Comparison of ENCODE assay signal across 8 mouse cellular contexts in genomic region chr12:104939372-104940026, GRCm38 (mm10).
DNase-seq lines count a peak whose midpoint lies in the region; ATAC-seq and TF ChIP-seq lines count a peak whose summit lies in the region.

No protein-coding gene starts in this region.

- no peaks in the 10 kb centered on the region for H3K27me3 ChIP-seq in hindbrain, postnatal 0 days (ENCODE audit: insufficient read depth, low read length)

- peak; percentile 98 for TF ChIP-seq CTCF in hindbrain, postnatal 0 days (IDR thresholded peaks at IDR 0.05; ENCODE audit: low read depth)

- ATAC-seq in activated CD4-positive, CD25-positive, alpha-beta regulatory T cell, adult 4 months, result peak; percentile 57
- ATAC-seq in hindbrain, postnatal 0 days, result peak; percentile 86

- no peaks in the 10 kb centered on the region for H3K36me3 ChIP-seq in hindbrain, postnatal 0 days (ENCODE audit: insufficient read depth, low read length)

- WGBS in hindbrain, postnatal 0 days, result 26% methylated on average over 13 of the region's 13 CpGs

- no peaks in the 10 kb centered on the region for H3K4me1 ChIP-seq in hindbrain, postnatal 0 days (ENCODE audit: insufficient read depth, low read length)

- H3K9ac ChIP-seq in hindbrain, postnatal 0 days (replicated peaks; ENCODE audit: low read length), result no peak overlapping the region

- no peak overlapping the region for H3K4me3 ChIP-seq in hindbrain, postnatal 0 days (ENCODE audit: low read length)

- DNase-seq in cerebellum, postnatal 10 days, result peak; percentile 96 to 97
- peak; percentile 44 to 79 for DNase-seq in frontal cortex, postnatal 14 days (ENCODE audit: low spot score in 2 of 2)
- DNase-seq in hindbrain, postnatal 0 days (ENCODE audit: low spot score), result peak; percentile 93
- peak; percentile 65 for DNase-seq in left cerebral cortex, adult 11 months (ENCODE audit: low spot score)
- DNase-seq in lung, postnatal 4 days, result peak; percentile 64 to 79
- DNase-seq in right cerebral cortex, adult 2 months (ENCODE audit: low spot score in 2 of 2), result peak; percentile 86 to 88
- peak; percentile 60 to 80 for DNase-seq in urinary bladder, postnatal 4 days (ENCODE audit: low spot score in 2 of 2)

- H3K4me2 ChIP-seq in hindbrain, postnatal 0 days (ENCODE audit: low read depth, low read length), result no peak overlapping the region

- no peaks in the 10 kb centered on the region for H3K9me3 ChIP-seq in hindbrain, postnatal 0 days (ENCODE audit: low read length)

- 0 out of 2 replicates have a peak overlapping the region, but pooled peaks have one; percentile 6 for H3K27ac ChIP-seq in hindbrain, postnatal 0 days
